Mouse (Mus musculus): ENCODE data around the gene Mlxip. TPM values are rescaled to one million over a fixed set of nuclear protein-coding genes. Genes with fewer than 3 reads are reported as not detected.
A peak's percentile ranks its signal among the peaks of the same experiment; 100 is the strongest.

Gene Mlxip
- polyA plus RNA-seq, 1 experiment from 2014 or later: 18.8 TPM

DNA sequence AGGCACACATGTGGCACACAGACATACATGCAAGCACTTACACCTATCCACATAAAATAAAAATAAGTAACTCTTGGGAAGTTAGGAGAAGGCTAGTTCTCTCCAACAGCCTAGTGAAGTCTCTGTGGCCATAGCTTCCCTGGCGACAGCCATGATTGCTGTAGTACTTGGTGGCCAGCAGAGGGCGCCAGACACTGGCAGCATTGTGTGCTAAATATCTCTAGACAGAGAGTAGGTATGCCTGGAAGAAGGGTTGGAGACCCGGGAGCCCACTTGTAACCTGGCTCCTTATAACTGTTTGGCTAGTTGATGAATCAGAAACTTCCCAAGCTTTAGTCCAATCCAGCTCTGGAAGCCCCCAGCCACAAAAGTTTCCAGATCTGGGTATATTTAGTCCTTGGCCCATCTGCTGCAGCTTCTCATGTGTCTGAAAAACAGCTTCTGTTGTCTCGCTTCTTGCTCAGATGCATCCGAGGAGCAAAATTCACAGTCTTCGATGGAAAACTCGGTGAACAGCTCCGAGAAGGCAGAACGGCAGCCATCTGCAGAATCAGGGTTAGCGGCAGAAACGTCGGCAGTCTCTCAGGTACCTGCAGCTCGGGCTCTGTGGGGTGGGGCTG lies 25.6 kb upstream of the Mlxip start:
- DNase-seq (ENCODE audit: low spot score): peak; percentile 51
- 81% methylated on average over 13 of the region's 13 CpGs for WGBS
- no peaks in the 10 kb centered on the region for H3K27me3 ChIP-seq (ENCODE audit: insufficient read depth, poor library complexity, severe bottlenecking)
- H3K4me1 ChIP-seq (replicated peaks): no peaks in the 10 kb centered on the region
- no peak overlapping the region for H3K27ac ChIP-seq
- H3K4me3 ChIP-seq: no peak overlapping the region
- H3K36me3 ChIP-seq: peaks cover 99% of the 10 kb centered on the region
- H3K9me3 ChIP-seq: no peaks in the 10 kb centered on the region

- no peak overlapping the region for H3K4me3 ChIP-seq
- peaks cover 99% of the 10 kb centered on the region for H3K36me3 ChIP-seq
- no peaks in the 10 kb centered on the region for H3K9me3 ChIP-seq
- DNase-seq (ENCODE audit: low spot score): no peak
- no peaks in the 10 kb centered on the region for H3K27me3 ChIP-seq (ENCODE audit: insufficient read depth, poor library complexity, severe bottlenecking)
- WGBS: 95% methylated on average over 5 of the region's 5 CpGs
- H3K27ac ChIP-seq: no peak overlapping the region
- H3K4me1 ChIP-seq (replicated peaks): no peaks in the 10 kb centered on the region
These were observed 24.5 kb upstream of the Mlxip start for GRCm38 (mm10) chr5:123370049-123370448.

- Histone ChIP-seq H3K27ac (no peak overlapping the region), H3K9me3 (no peaks in the 10 kb centered on the region), H3K27me3 (ENCODE audit: insufficient read depth, poor library complexity, severe bottlenecking) (no peaks in the 10 kb centered on the region), H3K36me3 (peaks cover 60% of the 10 kb centered on the region), H3K4me3 (no peak overlapping the region), H3K4me1 (replicated peaks) (peaks cover 13% of the 10 kb centered on the region)
- no peak for DNase-seq (ENCODE audit: low spot score)
- WGBS: 89% methylated on average over 10 of the region's 10 CpGs
These were observed 19.3 kb upstream of the Mlxip start for GRCm38 (mm10) chr5:123375262-123375661.

GRCm38 (mm10) chr5:123375793-123376452 lies 18.7 kb upstream of the Mlxip start:
- DNase-seq (ENCODE audit: low spot score): no peak
- Histone ChIP-seq H3K4me1 (replicated peaks) (peaks cover 13% of the 10 kb centered on the region), H3K27ac (no peak overlapping the region), H3K9me3 (no peaks in the 10 kb centered on the region), H3K4me3 (no peak overlapping the region), H3K27me3 (ENCODE audit: insufficient read depth, poor library complexity, severe bottlenecking) (no peaks in the 10 kb centered on the region), H3K36me3 (peaks cover 54% of the 10 kb centered on the region)
- 91% methylated on average over 6 of the region's 6 CpGs for WGBS

GRCm38 (mm10) chr5:123376569-123376968 lies 18.0 kb upstream of the Mlxip start:
- no peaks in the 10 kb centered on the region; the same call in 1 of the 2 replicates for H3K27me3 ChIP-seq (ENCODE audit: insufficient read depth, poor library complexity, severe bottlenecking)
- no peak overlapping the region for H3K4me3 ChIP-seq
- no peak overlapping the region for H3K27ac ChIP-seq
- DNase-seq (ENCODE audit: low spot score): no peak
- peaks cover 15% of the 10 kb centered on the region for H3K4me1 ChIP-seq (replicated peaks)
- WGBS: 78% methylated on average over 10 of the region's 10 CpGs
- H3K36me3 ChIP-seq: peaks cover 47% of the 10 kb centered on the region
- no peaks in the 10 kb centered on the region for H3K9me3 ChIP-seq

DNA sequence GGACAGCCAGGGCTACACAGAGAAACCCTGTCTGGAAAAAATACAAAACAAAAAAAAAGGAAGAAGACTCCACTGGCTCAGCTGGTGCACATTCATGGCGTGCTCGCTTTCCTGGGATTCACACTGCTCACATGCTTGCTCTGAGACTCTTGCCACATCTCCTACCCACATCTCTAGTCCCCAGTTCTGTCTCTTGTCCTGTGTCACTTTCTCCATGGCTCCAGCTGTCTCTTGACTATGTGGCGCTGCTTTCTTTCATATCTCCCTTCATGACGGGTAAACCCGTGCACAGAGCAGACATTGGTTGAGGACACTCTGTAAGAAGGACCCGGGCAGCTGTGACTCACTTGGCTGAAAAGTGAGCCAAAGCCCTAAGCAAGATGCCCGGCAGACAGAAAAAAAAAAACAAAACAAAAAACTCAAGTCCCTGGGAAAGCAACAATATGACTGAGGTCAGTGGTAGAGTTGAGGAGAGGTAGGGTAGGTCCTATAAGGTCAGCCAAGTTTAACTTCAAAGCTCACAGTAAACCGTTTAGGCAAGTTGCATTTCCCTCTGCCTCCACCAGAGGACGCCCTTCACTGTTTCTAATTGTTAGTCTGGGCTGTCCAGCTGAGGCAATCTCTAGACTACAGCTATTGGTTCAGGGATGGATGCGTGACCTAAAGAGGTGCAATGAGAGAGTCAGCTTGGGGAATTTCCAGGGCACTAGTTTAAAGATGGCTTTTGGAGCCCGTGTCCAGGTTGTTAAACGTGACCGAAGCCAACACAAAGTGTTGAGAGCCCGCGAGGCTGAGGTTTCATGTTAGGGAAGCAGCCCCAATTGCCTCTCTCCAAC lies 17.3 kb upstream of the Mlxip start:
- Histone ChIP-seq H3K27ac (no peak overlapping the region; the same call in 1 of the 2 replicates), H3K9me3 (no peaks in the 10 kb centered on the region), H3K36me3 (peaks cover 40% of the 10 kb centered on the region), H3K4me3 (no peak overlapping the region), H3K27me3 (ENCODE audit: insufficient read depth, poor library complexity, severe bottlenecking) (no peaks in the 10 kb centered on the region; the same call in 1 of the 2 replicates), H3K4me1 (replicated peaks) (peaks cover 21% of the 10 kb centered on the region)
- peak; percentile 73 for DNase-seq (ENCODE audit: low spot score)
- WGBS: 70% methylated on average over 15 of the region's 15 CpGs

DNA sequence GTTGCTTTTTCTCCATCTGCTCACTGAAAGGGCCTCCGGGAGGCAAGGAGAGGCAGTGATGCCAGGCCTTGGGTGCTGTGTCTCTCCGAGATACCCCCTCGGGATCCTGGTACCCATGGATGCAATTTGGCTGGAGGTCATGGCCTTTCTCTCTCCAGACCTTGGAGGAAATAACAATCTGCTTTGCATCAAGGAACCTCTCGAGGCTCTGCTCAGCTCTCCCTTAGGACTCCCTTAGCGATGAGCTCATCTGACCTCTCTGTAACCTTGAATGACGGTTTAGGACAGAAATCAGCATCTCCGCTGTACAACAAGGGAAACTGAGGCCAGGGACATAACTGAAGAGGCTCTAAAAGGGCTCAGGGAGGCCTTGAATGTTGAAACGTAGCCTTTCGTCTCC lies 15.9 kb upstream of the Mlxip start:
- DNase-seq (ENCODE audit: low spot score): no peak
- peaks cover 21% of the 10 kb centered on the region for H3K4me1 ChIP-seq (replicated peaks)
- H3K9me3 ChIP-seq: no peaks in the 10 kb centered on the region
- no peak overlapping the region for H3K4me3 ChIP-seq
- peaks cover 26% of the 10 kb centered on the region for H3K36me3 ChIP-seq
- 79% methylated on average over 9 of the region's 9 CpGs for WGBS
- H3K27me3 ChIP-seq (ENCODE audit: insufficient read depth, poor library complexity, severe bottlenecking): no peaks in the 10 kb centered on the region; the same call in 1 of the 2 replicates
- H3K27ac ChIP-seq: peak overlapping the region; percentile 5; the same call in 1 of the 2 replicates

GRCm38 (mm10) chr5:123379504-123379931 lies 15.1 kb upstream of the Mlxip start:
- Histone ChIP-seq H3K4me3 (no peak overlapping the region), H3K9me3 (no peaks in the 10 kb centered on the region), H3K27ac (no peak overlapping the region), H3K27me3 (ENCODE audit: insufficient read depth, poor library complexity, severe bottlenecking) (no peaks in the 10 kb centered on the region; the same call in 1 of the 2 replicates), H3K4me1 (replicated peaks) (peaks cover 21% of the 10 kb centered on the region), H3K36me3 (peaks cover 18% of the 10 kb centered on the region)
- DNase-seq (ENCODE audit: low spot score): no peak
- 57% methylated on average over 5 of the region's 5 CpGs for WGBS

- H3K4me1 ChIP-seq (replicated peaks): peaks cover 21% of the 10 kb centered on the region
- no peak overlapping the region for H3K27ac ChIP-seq
- WGBS: 29% methylated on average over 20 of the region's 20 CpGs
- peak; percentile 39 for DNase-seq (ENCODE audit: low spot score)
- H3K27me3 ChIP-seq (ENCODE audit: insufficient read depth, poor library complexity, severe bottlenecking): no peaks in the 10 kb centered on the region; the same call in 1 of the 2 replicates
- H3K9me3 ChIP-seq: no peaks in the 10 kb centered on the region
- no peaks in the 10 kb centered on the region for H3K36me3 ChIP-seq
- no peak overlapping the region for H3K4me3 ChIP-seq
These were observed 12.6 kb upstream of the Mlxip start for GRCm38 (mm10) chr5:123381968-123382367.

- H3K4me3 ChIP-seq: no peak overlapping the region
- WGBS: 84% methylated on average over 8 of the region's 8 CpGs
- peaks cover 21% of the 10 kb centered on the region for H3K4me1 ChIP-seq (replicated peaks)
- no peaks in the 10 kb centered on the region; the same call in 1 of the 2 replicates for H3K27me3 ChIP-seq (ENCODE audit: insufficient read depth, poor library complexity, severe bottlenecking)
- DNase-seq (ENCODE audit: low spot score): no peak
- H3K27ac ChIP-seq: no peak overlapping the region
- H3K9me3 ChIP-seq: no peaks in the 10 kb centered on the region
- H3K36me3 ChIP-seq: no peaks in the 10 kb centered on the region
These were observed 11.9 kb upstream of the Mlxip start for GRCm38 (mm10) chr5:123382686-123383085.

DNA sequence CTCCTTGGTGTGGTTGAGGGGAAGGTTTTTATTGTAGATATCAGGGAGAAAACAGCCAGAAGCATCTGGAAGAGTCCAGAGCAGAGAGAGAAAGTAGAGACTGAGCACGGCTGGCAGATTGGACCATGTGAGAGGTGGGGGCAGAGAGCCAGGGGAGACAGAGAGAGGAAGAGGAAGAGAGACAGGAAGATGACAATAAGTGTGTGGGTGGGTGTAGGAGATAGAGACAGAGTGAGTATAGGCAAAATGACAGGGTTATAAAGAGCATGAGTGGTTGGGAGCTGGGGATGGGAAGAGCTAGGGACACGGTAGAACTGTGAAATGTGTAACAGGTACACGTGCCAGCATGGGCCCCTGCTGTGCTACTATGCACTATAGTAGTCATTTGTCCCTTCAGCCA lies 6.1 kb upstream of the Mlxip start:
- DNase-seq (ENCODE audit: low spot score): no peak
- Histone ChIP-seq H3K36me3 (no peaks in the 10 kb centered on the region), H3K9me3 (no peaks in the 10 kb centered on the region), H3K4me1 (replicated peaks) (peaks cover 24% of the 10 kb centered on the region), H3K27ac (no peak overlapping the region), H3K4me3 (no peak overlapping the region), H3K27me3 (ENCODE audit: insufficient read depth, poor library complexity, severe bottlenecking) (0 out of 2 replicates have a peak, but pooled peaks cover 5% of the 10 kb centered on the region)
- 28% methylated on average over 3 of the region's 3 CpGs for WGBS

DNA sequence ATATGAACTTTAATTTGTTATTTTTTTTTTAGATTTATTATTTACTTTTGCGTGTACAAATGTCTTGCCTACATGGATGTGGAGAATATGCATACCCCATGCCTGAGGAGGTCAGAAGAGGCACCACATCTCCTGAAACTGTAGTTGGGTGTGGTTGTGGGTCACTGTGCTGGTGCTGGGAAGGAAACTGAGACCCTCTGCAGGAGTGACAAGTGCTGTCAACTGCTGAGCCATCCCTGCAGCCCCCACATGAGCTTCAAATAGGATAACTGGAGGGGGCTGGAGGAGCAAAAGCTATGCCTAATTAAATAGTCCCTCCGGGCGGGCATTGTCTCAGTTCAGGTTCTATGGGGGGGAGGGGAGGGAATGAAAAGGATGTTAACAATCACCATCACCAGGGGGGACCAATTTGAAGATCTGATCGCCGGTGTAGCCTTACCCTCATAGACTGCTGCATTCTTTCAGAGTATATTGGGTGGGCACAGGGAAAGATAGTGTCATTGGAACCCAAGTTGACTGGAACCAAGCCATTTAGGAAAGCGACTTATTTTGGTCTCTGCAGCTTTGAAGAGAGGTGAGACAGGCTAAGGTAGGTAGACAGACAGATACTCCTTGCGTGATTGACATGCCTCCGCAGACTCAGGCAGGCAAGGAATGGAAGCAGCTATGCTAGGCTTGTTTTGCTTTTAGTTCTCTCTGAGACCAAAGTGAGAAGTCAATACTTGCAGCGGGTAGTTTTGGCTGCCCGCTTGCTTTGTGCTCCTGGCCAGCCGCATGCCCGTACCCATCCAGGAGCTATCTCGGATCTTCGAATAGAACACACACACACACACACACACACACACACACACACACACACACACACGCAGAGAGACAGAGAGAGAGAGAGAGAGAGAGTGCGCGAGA lies 3.8 kb upstream of the Mlxip start:
- no peak for DNase-seq (ENCODE audit: low spot score)
- Histone ChIP-seq H3K4me3 (peak overlapping the region; percentile 52), H3K9me3 (no peaks in the 10 kb centered on the region), H3K27ac (peak overlapping the region; percentile 59), H3K27me3 (ENCODE audit: insufficient read depth, poor library complexity, severe bottlenecking) (0 out of 2 replicates have a peak, but pooled peaks cover 5% of the 10 kb centered on the region), H3K4me1 (replicated peaks) (peaks cover 41% of the 10 kb centered on the region), H3K36me3 (no peaks in the 10 kb centered on the region)
- WGBS: 2% methylated on average over 16 of the region's 17 CpGs
